In the genomic region with DNA sequence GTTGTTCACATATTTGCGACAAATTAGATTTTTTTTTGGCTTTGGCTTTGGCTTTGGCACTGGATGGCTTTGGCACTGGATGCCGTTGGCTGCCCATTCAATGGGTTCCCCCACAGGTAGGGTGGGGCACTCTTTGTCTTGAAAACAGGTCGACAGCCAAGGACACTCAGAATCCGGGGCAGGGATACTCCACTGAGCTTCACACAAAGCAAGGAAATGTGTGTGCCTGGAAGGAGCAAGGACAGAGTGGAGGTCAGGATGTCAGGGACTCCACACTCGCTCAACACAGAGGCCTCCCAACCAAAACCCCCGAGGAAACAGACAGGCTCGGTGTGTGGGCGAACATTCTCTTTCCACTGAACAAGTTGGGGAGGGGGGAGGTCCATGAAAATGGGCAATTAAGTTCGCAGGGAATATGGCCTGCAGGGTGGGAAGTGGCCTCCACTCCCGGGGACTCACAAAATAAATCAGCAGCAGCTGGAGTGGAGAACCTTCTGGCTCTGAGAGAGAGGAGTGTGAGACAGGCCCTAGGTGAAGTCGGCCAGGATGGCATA, we compare ENCODE assay signal across 8 mouse cellular contexts. TPM values are rescaled to one million over a fixed set of nuclear protein-coding genes. Genes with fewer than 3 reads are reported as not detected.
DNase-seq lines count a peak whose midpoint lies in the region; ATAC-seq lines count a peak whose summit lies in the region.

No protein-coding gene starts in this region.

- no peak overlapping the region for H3K4me3 ChIP-seq in forebrain, embryonic 10.5 days
- no peak overlapping the region for H3K4me3 ChIP-seq in forebrain, embryonic 12.5 days (replicated peaks)
- H3K4me3 ChIP-seq in liver, embryonic 12.5 days: no peak overlapping the region

- DNase-seq in forebrain, embryonic 10.5 days (ENCODE audit: extremely low spot score, low spot score): no peak
- DNase-seq in testis, postnatal 14 days (ENCODE audit: low spot score): peak; percentile 26
- DNase-seq in testis, postnatal 10 days (ENCODE audit: low spot score): no peak
- peak; percentile 10 to 12 for DNase-seq in kidney, adult 8-10 months
- DNase-seq in urinary bladder, postnatal 25 days (ENCODE audit: low spot score): no peak
- DNase-seq in right cerebral cortex, postnatal 4 days: no peak

- ATAC-seq in forebrain, embryonic 12.5 days (ENCODE audit: low FRiP score): no peak
- ATAC-seq in liver, embryonic 12.5 days: no peak

- H3K9ac ChIP-seq in forebrain, embryonic 12.5 days: no peak overlapping the region
- no peak overlapping the region for H3K9ac ChIP-seq in liver, embryonic 12.5 days

- H3K27me3 ChIP-seq in forebrain, embryonic 10.5 days (ENCODE audit: poor library complexity, severe bottlenecking): peaks cover 57% of the 10 kb centered on the region
- H3K27me3 ChIP-seq in forebrain, embryonic 12.5 days: no peaks in the 10 kb centered on the region; the same call in 1 of the 2 replicates
- H3K27me3 ChIP-seq in liver, embryonic 12.5 days (replicated peaks): no peaks in the 10 kb centered on the region

- no peak overlapping the region for H3K4me2 ChIP-seq in forebrain, embryonic 12.5 days
- H3K4me2 ChIP-seq in liver, embryonic 12.5 days: no peak overlapping the region

- H3K4me1 ChIP-seq in forebrain, embryonic 10.5 days: peaks cover 40% of the 10 kb centered on the region
- peaks cover 13% of the 10 kb centered on the region for H3K4me1 ChIP-seq in forebrain, embryonic 12.5 days
- peaks cover 58% of the 10 kb centered on the region for H3K4me1 ChIP-seq in liver, embryonic 12.5 days

- H3K36me3 ChIP-seq in forebrain, embryonic 10.5 days (replicated peaks): no peaks in the 10 kb centered on the region
- no peaks in the 10 kb centered on the region for H3K36me3 ChIP-seq in forebrain, embryonic 12.5 days (replicated peaks)
- H3K36me3 ChIP-seq in liver, embryonic 12.5 days: peaks cover 99% of the 10 kb centered on the region

- 54% methylated on average over 11 of the region's 11 CpGs for WGBS in forebrain, embryonic 10.5 days
- WGBS in forebrain, embryonic 12.5 days: 48% methylated on average over 11 of the region's 11 CpGs
- WGBS in liver, embryonic 12.5 days (ENCODE audit: insufficient replicate concordance): 77% methylated on average over 11 of the region's 11 CpGs

- H3K9me3 ChIP-seq in forebrain, embryonic 10.5 days: no peaks in the 10 kb centered on the region
- no peaks in the 10 kb centered on the region for H3K9me3 ChIP-seq in forebrain, embryonic 12.5 days
- no peaks in the 10 kb centered on the region for H3K9me3 ChIP-seq in liver, embryonic 12.5 days (replicated peaks)

- H3K27ac ChIP-seq in forebrain, embryonic 10.5 days: peak overlapping the region; percentile 74
- H3K27ac ChIP-seq in forebrain, embryonic 12.5 days: no peak overlapping the region
- no peak overlapping the region for H3K27ac ChIP-seq in liver, embryonic 12.5 days

RNA-seq across cellular contexts. Expression of gene Lax1, which starts 52.0 kb away (rescaled TPM):
- polyA plus RNA-seq in forebrain, embryonic 10.5 days (2016; fragmentation: Nextera tagmentation; extraction: Ambion mirVana): 0.44 and 0.93 TPM in 2 replicates
- polyA plus RNA-seq in forebrain, embryonic 12.5 days (2016; fragmentation: Nextera tagmentation; extraction: Ambion mirVana): 0.20 and 0.22 TPM in 2 replicates
- polyA plus RNA-seq in liver, embryonic 12.5 days (2016; fragmentation: Nextera tagmentation; extraction: Ambion mirVana): 0.61 TPM in 2 replicates

RNA-seq across cellular contexts. Expression of gene Atp2b4, which starts 58.9 kb away (rescaled TPM):
- 3.2 and 4.2 TPM in 2 replicates for polyA plus RNA-seq in forebrain, embryonic 10.5 days (2016; fragmentation: Nextera tagmentation; extraction: Ambion mirVana)
- polyA plus RNA-seq in forebrain, embryonic 12.5 days (2016; fragmentation: Nextera tagmentation; extraction: Ambion mirVana): 8.5 and 9.2 TPM in 2 replicates
- polyA plus RNA-seq in liver, embryonic 12.5 days (2016; fragmentation: Nextera tagmentation; extraction: Ambion mirVana): 34.1 and 37.6 TPM in 2 replicates

Comparison
In these comparisons a context has a peak if more than half of its experiments do, and no peak if none do; other contexts are left out.
1. DNase-seq: peak in testis, postnatal 14 days (single experiment) and kidney, adult 8-10 months (2 of 2); none in forebrain, embryonic 10.5 days (single experiment), testis, postnatal 10 days (single experiment), urinary bladder, postnatal 25 days (single experiment) and right cerebral cortex, postnatal 4 days (single experiment).